Comparison of ENCODE assay signal across 12 mouse cellular contexts in genomic region chr5:132975303-132975932, GRCm38 (mm10).
"Had no signal": no experiment of that assay in that cellular context is flagged by ENCODE, and none has a peak within 500 bp of the region (broad histone marks: within the 10 kb centered on the region; RNA-seq: fewer than 3 reads in every experiment).

No protein-coding gene starts in this region.

- H3K4me2 ChIP-seq: intestine, embryonic 15.5 days; liver, embryonic 11.5 days; liver, embryonic 15.5 days had no signal

- H3K9ac ChIP-seq: intestine, embryonic 15.5 days; liver, embryonic 15.5 days had no signal

- H3K4me1 ChIP-seq: limb, embryonic 10.5 days; liver, embryonic 15.5 days had no signal

- ATAC-seq: intestine, embryonic 15.5 days; lung, postnatal 0 days had no signal

- H3K27ac ChIP-seq: intestine, embryonic 15.5 days; layer of hippocampus, adult 2 months; limb, embryonic 10.5 days; liver, embryonic 15.5 days had no signal

- H3K36me3 ChIP-seq: intestine, embryonic 15.5 days; limb, embryonic 10.5 days; liver, embryonic 15.5 days had no signal

- H3K9me3 ChIP-seq: intestine, embryonic 15.5 days; limb, embryonic 10.5 days; liver, embryonic 15.5 days had no signal

- DNase-seq: kidney, adult 18-20 months; kidney, postnatal 10 days; kidney, postnatal 4 days; lung, adult 2 months; lung, postnatal 36 days; thymus, postnatal 4 days had no signal

- H3K4me3 ChIP-seq: intestine, embryonic 15.5 days; layer of hippocampus, adult 2 months; limb, embryonic 10.5 days; liver, embryonic 15.5 days had no signal

- H3K27me3 ChIP-seq: intestine, embryonic 15.5 days; liver, embryonic 15.5 days had no signal
